Mouse (Mus musculus) small intestine, adult 2 months (tissue): ENCODE results near the gene Cep55.

Source experiments
- CTCF ChIP-seq: fragments of 200-500 bp; IDR thresholded peaks from 2 replicates; pipeline ENCODE4 v1.5.1; 2012; ENCODE audit warnings: low read depth, mild to moderate bottlenecking, control low read depth, inconsistent platforms, low read length, moderate library complexity, mixed read lengths; ENCODE audit not compliant: insufficient replicate concordance, insufficient read length; ENCODE audit errors: extremely low read depth
- POLR2A ChIP-seq: fragments of 200-500 bp; IDR thresholded peaks from 2 replicates; pipeline ENCODE4 v1.6.1; 2012; ENCODE audit warnings: low read depth, mild to moderate bottlenecking, control low read depth, inconsistent platforms, low read length, moderate library complexity

- TF ChIP-seq CTCF (no peak), POLR2A (peak; percentile 32; the same call in 1 of the 2 replicates)
These were observed 42.3 kb downstream of the Cep55 start, which contains the start of gene Ffar4 for GRCm38 (mm10) chr19:38096858-38097758.
